Mouse (Mus musculus) spleen, adult 2 months (tissue): ENCODE measurements around the gene Kif12.

Experiments used
- CTCF ChIP-seq: fragments of 200-500 bp; IDR thresholded peaks from 2 replicates; pipeline ENCODE4 v1.5.1; 2011; ENCODE audit warnings: mild to moderate bottlenecking, inconsistent platforms; ENCODE audit not compliant: insufficient read depth, insufficient read length, insufficient replicate concordance; ENCODE audit errors: extremely low read depth
- POLR2A ChIP-seq: fragments of 200-500 bp; IDR thresholded peaks from 2 replicates; pipeline ENCODE4 v1.6.1; 2011; ENCODE audit warnings: low read depth, low read length, inconsistent platforms

- no peak for TF ChIP-seq CTCF
- TF ChIP-seq POLR2A, result no peak
Observed at GRCm38 (mm10) chr4:63124861-63125466, 47.0 kb downstream of the Kif12 start.
